8 mouse cellular contexts compared by ENCODE assay signal in genomic region chr15:98165525-98165924, GRCm38 (mm10). TPM values are rescaled to one million over a fixed set of nuclear protein-coding genes. Genes with fewer than 3 reads are reported as not detected.
A peak's percentile ranks its signal among the peaks of the same experiment; 100 is the strongest.
DNase-seq lines count a peak whose midpoint lies in the region; ATAC-seq and TF ChIP-seq lines count a peak whose summit lies in the region.

Gene Asb8 (minus strand): TSS chr15:98165625.

- H3K4me3 ChIP-seq in heart, adult 2 months, result no peak within 1 kb of the TSS
- no peak within 1 kb of the TSS for H3K4me3 ChIP-seq in midbrain, embryonic 13.5 days (replicated peaks)

- H3K4me1 ChIP-seq in heart, adult 2 months (ENCODE audit: control insufficient read depth, insufficient read depth, low read length), result no peaks in the 10 kb centered on the region
- peaks cover 36% of the 10 kb centered on the region for H3K4me1 ChIP-seq in midbrain, embryonic 13.5 days (replicated peaks)

- 79% methylated on average over 5 of the region's 5 CpGs for WGBS in heart, adult 2 months
- WGBS in midbrain, embryonic 13.5 days, result 89% methylated on average over 5 of the region's 5 CpGs

- no peak for TF ChIP-seq POLR2A in brain, embryonic 14.5 days (IDR thresholded peaks at IDR 0.05; ENCODE audit: borderline replicate concordance, extremely low read depth, insufficient read depth, insufficient read length, poor library complexity, severe bottlenecking)
- TF ChIP-seq POLR2A in heart, adult 2 months (IDR thresholded peaks at IDR 0.05; ENCODE audit: insufficient read depth, low read depth, low read length), result no peak

- no peak for DNase-seq in layer of hippocampus, adult 8-10 months (ENCODE audit: low spot score in 2 of 2)
- DNase-seq in layer of hippocampus, adult 9-11 months, result no peak
- DNase-seq in brain, embryonic 14.5 days (ENCODE audit: low read depth), result no peak
- no peak for DNase-seq in heart, adult 2 months
- DNase-seq in layer of hippocampus, postnatal 10 days (ENCODE audit: low spot score in 2 of 2), result no peak
- no peak for DNase-seq in cerebellum, adult 11 months
- no peak for DNase-seq in lung, postnatal 36 days

- no peak for TF ChIP-seq CTCF in brain, embryonic 14.5 days (IDR thresholded peaks at IDR 0.05; ENCODE audit: borderline replicate concordance, extremely low read depth, insufficient read depth, insufficient read length)
- TF ChIP-seq CTCF in heart, adult 2 months (IDR thresholded peaks at IDR 0.05), result no peak

- peak within 1 kb of the TSS; percentile 84; the same call in 1 of the 2 replicates for H3K4me2 ChIP-seq in midbrain, embryonic 13.5 days (replicated peaks)

- intact Hi-C loops in heart, adult 2 months (cut with DNase I), result no loop called here

- peaks cover 4% of the 10 kb centered on the region for H3K36me3 ChIP-seq in heart, adult 2 months (ENCODE audit: control insufficient read depth, insufficient read depth, low read length)
- no peaks in the 10 kb centered on the region for H3K36me3 ChIP-seq in midbrain, embryonic 13.5 days

- no peaks in the 10 kb centered on the region for H3K79me2 ChIP-seq in heart, adult 2 months (replicated peaks; ENCODE audit: control insufficient read depth, insufficient read depth, low read length)

- TF ChIP-seq EP300 in heart, adult 2 months (IDR thresholded peaks at IDR 0.05; ENCODE audit: insufficient read depth, low read depth, low read length), result no peak

- H3K27ac ChIP-seq in heart, adult 2 months, result no peak within 1 kb of the TSS
- no peak within 1 kb of the TSS for H3K27ac ChIP-seq in midbrain, embryonic 13.5 days

- no peaks in the 10 kb centered on the region for H3K9me3 ChIP-seq in midbrain, embryonic 13.5 days

- H3K27me3 ChIP-seq in heart, adult 2 months (ENCODE audit: control insufficient read depth, insufficient read depth, low read length), result no peaks in the 10 kb centered on the region
- H3K27me3 ChIP-seq in midbrain, embryonic 13.5 days, result peaks cover 29% of the 10 kb centered on the region

- ATAC-seq in midbrain, embryonic 13.5 days, result no peak

- no peak within 1 kb of the TSS for H3K9ac ChIP-seq in heart, adult 2 months (ENCODE audit: low read depth, low read length)
- no peak within 1 kb of the TSS for H3K9ac ChIP-seq in midbrain, embryonic 13.5 days (replicated peaks)

RNA-seq across cellular contexts. Expression of gene Asb8, which starts in this region (rescaled TPM):
- 10 to 100 TPM; 50.7 to 55.0 (median 54.3) TPM for total RNA-seq in layer of hippocampus, adult 8-10 months (2022)
- polyA plus RNA-seq in brain, embryonic 14.5 days (2012; rRNA removed), result 53.9 and 60.1 TPM in 2 replicates
- 100 to 1,000 TPM; 105 to 118 TPM for total RNA-seq in heart, adult 2 months (2021)
- polyA plus RNA-seq in heart, adult 2 months (2012; rRNA removed), result 104 and 172 TPM in 2 replicates
- 10 to 100 TPM; 40.8 to 40.9 TPM for total RNA-seq in layer of hippocampus, postnatal 10 days (2021)
- polyA plus RNA-seq in midbrain, embryonic 13.5 days (2015; fragmentation: Nextera tagmentation; extraction: Ambion mirVana), result 54.4 and 54.9 TPM in 2 replicates
